Mouse (Mus musculus) forebrain, embryonic 16.5 days (tissue): ENCODE data around the gene Ppp1r11. TPM values are rescaled to one million over a fixed set of nuclear protein-coding genes. Genes with fewer than 3 reads are reported as not detected.

Experiments used
- ATAC-seq: fragments of 200-750 bp; cut with Nextera tagmentation; 2 replicates; pipeline ENCODE4 v1.8.0; 2017; ENCODE audit warnings: mild to moderate bottlenecking, moderate library complexity
- H3K27ac ChIP-seq: fragments of 300-500 bp; sonication (generic); 2 replicates; pipeline ENCODE4 v1.5.1; 2014; ENCODE audit warnings: low read length, control low read depth
- H3K27me3 ChIP-seq: fragments of 300-500 bp; sonication (generic); replicated peaks from 2 replicates; pipeline ENCODE4 v1.6.1; 2014; ENCODE audit warnings: low read length; ENCODE audit not compliant: control insufficient read depth, insufficient read depth
- H3K36me3 ChIP-seq: fragments of 300-500 bp; sonication (generic); 2 replicates; pipeline ENCODE4 v1.6.1; 2014; ENCODE audit not compliant: control insufficient read depth, insufficient read depth
- H3K4me1 ChIP-seq: fragments of 300-500 bp; sonication (generic); replicated peaks from 2 replicates; pipeline ENCODE4 v1.6.1; 2014; ENCODE audit warnings: low read length; ENCODE audit not compliant: control insufficient read depth, insufficient read depth
- H3K4me2 ChIP-seq: fragments of 300-500 bp; sonication (generic); 2 replicates; pipeline ENCODE4 v1.6.1; 2014; ENCODE audit warnings: mild to moderate bottlenecking, low read length, control low read depth
- H3K4me3 ChIP-seq: fragments of 300-500 bp; sonication (generic); replicated peaks from 2 replicates; pipeline ENCODE4 v1.5.1; 2014; ENCODE audit warnings: mild to moderate bottlenecking, low read length, control low read depth
- H3K9ac ChIP-seq: fragments of 300-500 bp; sonication (generic); replicated peaks from 2 replicates; pipeline ENCODE4 v1.6.1; 2014; ENCODE audit warnings: low read depth, low read length, control low read depth
- H3K9me3 ChIP-seq: fragments of 300-500 bp; sonication (generic); 2 replicates; pipeline ENCODE4 v1.6.1; 2016; ENCODE audit warnings: low read length; ENCODE audit not compliant: control insufficient read depth
- WGBS: fragments of 180-500 bp; shearing (Covaris S2); extraction: QIAGEN DNeasy Blood & Tissue Kit; methylation state at CpG from one replicate; pipeline ENCODE4 v1.1.7; 2014; 5-methylcytosine and 5-hydroxymethylcytosine counted together
- polyA plus RNA-seq: library from polyadenylated mRNA; unstranded; fragments of >200 nt; fragmentation: Nextera tagmentation; extraction: Ambion mirVana; gene quantifications from 2 replicates; pipeline ENCODE4 v1.2.1, GENCODE M21; 2015

Gene Ppp1r11
- polyA plus RNA-seq, result 143 and 146 TPM in 2 replicates

DNA sequence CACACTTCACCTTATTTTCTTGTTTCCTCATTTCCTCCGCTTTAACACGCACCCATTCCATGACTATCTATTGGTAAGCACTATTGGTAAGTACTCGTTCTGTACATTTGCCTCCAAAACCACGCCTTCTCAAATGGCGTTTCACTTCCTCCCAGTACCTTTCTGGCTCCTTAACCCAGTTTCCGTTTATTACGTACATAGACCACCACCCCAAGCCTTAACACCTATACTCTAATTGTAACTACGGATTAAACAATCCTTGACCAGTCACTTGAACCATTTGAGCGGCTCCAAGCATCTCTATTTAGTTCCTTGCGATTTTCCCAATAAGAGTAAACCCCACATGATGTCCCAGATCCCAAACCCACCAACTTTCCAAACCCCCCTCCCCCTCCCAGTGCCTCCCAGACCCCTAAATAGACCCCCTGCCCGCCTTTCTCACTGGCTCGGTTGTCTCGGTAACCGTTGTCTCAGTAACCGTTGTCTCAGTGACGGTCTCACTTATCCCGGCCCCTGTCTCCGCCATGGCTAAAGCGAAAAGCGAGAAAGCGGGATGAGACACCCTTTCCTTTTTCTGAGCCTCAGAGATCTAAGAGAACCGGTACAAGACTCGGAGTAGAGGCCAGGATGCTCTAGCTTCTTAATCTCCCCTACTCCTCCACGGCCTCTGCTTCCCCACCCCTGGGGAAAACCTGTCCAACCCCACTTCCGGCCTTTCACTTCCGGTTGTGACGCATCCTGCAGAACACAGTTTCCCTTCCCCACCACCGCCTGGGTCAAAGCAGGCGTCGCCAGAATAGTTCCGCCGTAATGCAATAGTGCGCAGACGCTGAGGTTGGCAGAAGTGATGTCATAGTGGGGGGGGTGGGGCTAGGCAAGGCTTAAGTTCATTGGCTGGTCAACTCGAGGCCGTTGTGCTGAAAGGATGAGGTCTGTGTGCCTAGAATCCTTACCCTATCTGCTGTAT, at the start of gene Ppp1r11:
Gene Ppp1r11 (minus strand): TSS at position 761 of the 967 bp plus-strand sequence.
- Histone ChIP-seq H3K9me3 (no peaks in the 10 kb centered on the region), H3K4me2 (peak within 1 kb of the TSS; percentile 93), H3K4me3 (peak within 1 kb of the TSS; percentile 58), H3K9ac (peak within 1 kb of the TSS; percentile 63), H3K27me3 (no peaks in the 10 kb centered on the region), H3K36me3 (peaks cover 15% of the 10 kb centered on the region; the same call in 1 of the 2 replicates), H3K27ac (peak within 1 kb of the TSS; percentile 88), H3K4me1 (peaks cover 21% of the 10 kb centered on the region)
- peak; percentile 96 for ATAC-seq
- 2% methylated on average over 36 of the region's 36 CpGs for WGBS

DNA sequence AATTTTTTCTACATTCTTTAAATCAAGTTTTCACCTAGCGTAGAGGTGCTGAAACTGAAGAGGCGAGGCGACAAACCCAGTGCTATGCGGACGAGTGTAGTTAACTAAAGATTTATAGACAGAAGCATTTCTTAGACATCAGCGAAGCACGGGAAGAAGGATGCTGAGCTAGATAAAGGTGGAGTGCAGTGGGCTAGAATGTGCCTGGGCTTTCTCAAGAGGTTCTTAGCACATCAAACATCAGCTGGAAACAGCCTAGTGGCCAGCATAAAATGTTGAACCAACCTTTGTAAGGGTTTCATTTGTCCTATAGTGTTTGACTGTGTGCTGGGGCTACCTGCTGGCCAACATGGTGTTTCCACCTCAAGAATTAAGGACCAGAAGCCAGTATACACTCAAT, 49.3 kb upstream of the Ppp1r11 start, which contains the start of gene Zfp57:
Gene Zfp57 (plus strand): TSS at position 301 of the 400 bp plus-strand sequence.
- 95% methylated on average over 7 of the region's 7 CpGs for WGBS
- Histone ChIP-seq H3K9ac (no peak within 1 kb of the TSS), H3K9me3 (no peaks in the 10 kb centered on the region), H3K4me2 (peak within 1 kb of the TSS; percentile 54), H3K27ac (no peak within 1 kb of the TSS), H3K4me1 (peaks cover 14% of the 10 kb centered on the region), H3K36me3 (peaks cover 4% of the 10 kb centered on the region; the same call in 1 of the 2 replicates), H3K4me3 (peak within 1 kb of the TSS; percentile 56; the same call in 1 of the 2 replicates), H3K27me3 (no peaks in the 10 kb centered on the region)
- ATAC-seq, result no peak

DNA sequence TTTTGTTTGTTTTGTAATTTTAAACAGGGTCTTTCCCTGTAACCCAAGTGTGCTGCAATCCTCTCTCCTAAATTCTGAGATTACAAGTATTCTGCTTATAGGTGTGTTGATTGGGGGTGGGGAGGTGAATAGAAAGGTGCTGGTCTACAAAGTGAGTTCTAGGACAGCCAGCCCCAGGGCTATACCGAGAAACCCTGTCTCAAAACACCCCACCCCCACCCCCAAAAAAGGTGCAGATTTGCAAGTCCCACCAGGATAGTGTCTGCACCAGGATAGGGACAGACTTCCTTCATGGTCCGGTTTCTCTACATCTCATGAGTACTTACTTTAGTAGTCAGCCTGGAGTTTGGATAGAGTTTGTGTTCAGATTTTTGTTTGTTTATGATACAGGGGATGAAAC, 46.9 kb upstream of the Ppp1r11 start:
- H3K9me3 ChIP-seq, result no peaks in the 10 kb centered on the region
- H3K36me3 ChIP-seq, result no peaks in the 10 kb centered on the region
- 73% methylated on average over 2 of the region's 2 CpGs for WGBS
- no peak overlapping the region for H3K4me3 ChIP-seq
- no peak overlapping the region for H3K9ac ChIP-seq
- no peak overlapping the region for H3K27ac ChIP-seq
- no peak overlapping the region for H3K4me2 ChIP-seq
- H3K4me1 ChIP-seq, result no peaks in the 10 kb centered on the region
- ATAC-seq, result no peak
- no peaks in the 10 kb centered on the region for H3K27me3 ChIP-seq

DNA sequence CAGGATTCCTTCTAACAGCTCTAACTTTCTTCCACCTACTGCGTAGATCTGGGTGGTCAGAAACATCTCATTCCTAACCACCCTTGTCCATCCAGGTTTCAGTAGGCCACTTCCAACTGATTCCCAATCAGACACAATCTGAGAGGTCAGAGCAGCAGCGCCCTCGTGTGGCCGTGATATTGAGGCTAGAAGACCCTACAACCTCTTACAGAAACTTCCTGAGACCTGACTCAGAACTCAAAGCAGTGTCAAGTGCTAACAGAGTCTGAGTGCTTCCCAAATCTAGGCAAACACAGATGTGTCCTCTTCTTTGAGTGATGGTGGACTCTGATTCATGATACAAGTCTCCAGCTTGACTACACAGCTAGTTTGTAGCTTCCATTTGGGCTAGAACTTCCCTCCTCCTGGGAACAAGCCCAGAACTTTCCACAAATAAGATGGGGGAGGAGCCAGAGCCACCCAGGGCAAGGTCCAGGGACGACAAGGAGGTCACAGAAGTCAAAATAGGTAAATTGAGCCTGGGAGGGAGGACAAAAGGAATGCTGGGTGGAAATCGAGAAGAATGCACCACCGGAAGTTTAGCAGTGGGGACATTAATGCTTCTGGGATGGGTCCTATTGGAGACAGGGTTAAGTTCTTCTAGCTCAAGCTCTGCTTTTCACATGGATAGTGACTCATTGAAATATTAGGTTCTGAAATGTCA, 45.6 kb upstream of the Ppp1r11 start:
- no peak for ATAC-seq
- no peaks in the 10 kb centered on the region for H3K4me1 ChIP-seq

DNA sequence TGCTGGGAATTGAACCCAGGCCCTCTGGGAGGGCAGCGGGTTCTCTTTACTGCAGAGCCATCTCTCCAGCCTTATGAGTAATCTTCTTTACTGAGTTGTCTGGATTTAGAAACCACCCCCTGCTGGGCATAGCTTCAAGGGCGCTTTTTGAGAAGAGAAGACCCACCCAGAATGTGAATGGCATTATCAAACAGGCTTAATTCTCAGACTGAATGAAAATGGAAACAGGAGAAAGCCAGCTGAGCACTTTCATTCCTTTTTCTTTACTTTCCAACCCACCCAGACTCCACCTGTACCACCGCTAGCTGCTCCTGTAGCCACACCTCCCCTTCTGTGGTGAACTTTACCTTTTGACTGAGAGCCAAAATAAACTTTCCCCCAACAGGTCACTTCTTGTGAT, 43.9 kb upstream of the Ppp1r11 start:
- ATAC-seq, result no peak
- H3K27ac ChIP-seq, result no peak overlapping the region

More for the DNA sequence above, 45.6 kb upstream of the Ppp1r11 start:
- 29% methylated on average over 7 of the region's 7 CpGs for WGBS
- H3K4me3 ChIP-seq, result no peak overlapping the region
- H3K4me2 ChIP-seq, result no peak overlapping the region
- no peak overlapping the region for H3K27ac ChIP-seq
- no peaks in the 10 kb centered on the region for H3K36me3 ChIP-seq
- no peaks in the 10 kb centered on the region for H3K9me3 ChIP-seq
- no peaks in the 10 kb centered on the region for H3K27me3 ChIP-seq
- H3K9ac ChIP-seq, result no peak overlapping the region

GRCm38 (mm10) chr17:36994528-36994927, 43.0 kb upstream of the Ppp1r11 start:
- no peak overlapping the region for H3K27ac ChIP-seq
- H3K4me2 ChIP-seq, result no peak overlapping the region
- WGBS, result 95% methylated on average over 2 of the region's 2 CpGs
- H3K9me3 ChIP-seq, result no peaks in the 10 kb centered on the region
- H3K9ac ChIP-seq, result no peak overlapping the region
- H3K4me1 ChIP-seq, result no peaks in the 10 kb centered on the region
- peaks cover 2% of the 10 kb centered on the region; the same call in 1 of the 2 replicates for H3K27me3 ChIP-seq
- H3K4me3 ChIP-seq, result no peak overlapping the region
- no peak for ATAC-seq
- no peaks in the 10 kb centered on the region for H3K36me3 ChIP-seq

More for the DNA sequence above, 43.9 kb upstream of the Ppp1r11 start:
- no peak overlapping the region for H3K9ac ChIP-seq
- no peak overlapping the region for H3K4me2 ChIP-seq
- no peaks in the 10 kb centered on the region for H3K36me3 ChIP-seq
- 49% methylated on average over 3 of the region's 3 CpGs for WGBS
- H3K27me3 ChIP-seq, result no peaks in the 10 kb centered on the region
- H3K4me3 ChIP-seq, result no peak overlapping the region
- H3K4me1 ChIP-seq, result no peaks in the 10 kb centered on the region
- H3K9me3 ChIP-seq, result no peaks in the 10 kb centered on the region

DNA sequence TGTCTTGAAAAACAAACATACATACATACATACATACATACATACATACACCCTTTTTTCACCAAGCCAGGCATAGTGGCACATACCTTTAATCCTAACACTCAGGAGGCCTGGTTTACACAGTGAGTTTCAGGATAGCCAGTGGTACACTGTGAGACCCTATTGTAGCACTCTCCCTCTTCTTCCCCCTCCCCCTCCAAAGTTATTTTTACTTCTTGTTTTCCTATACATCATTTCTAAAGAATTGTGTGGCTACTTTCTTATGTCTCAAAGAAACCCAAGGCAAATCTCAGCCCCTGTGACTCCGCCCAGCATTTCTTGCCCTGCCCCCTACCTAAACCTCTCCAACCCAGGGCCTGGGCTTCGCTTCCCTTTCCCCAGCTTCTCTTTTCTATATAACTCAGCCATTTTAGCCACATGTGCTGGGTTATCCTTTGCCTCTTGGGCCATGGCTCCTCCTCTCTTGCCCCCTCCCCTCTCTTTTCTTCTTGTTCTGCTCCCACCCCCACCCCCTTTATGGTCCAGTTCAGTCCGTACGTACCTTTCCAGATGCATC, 42.3 kb upstream of the Ppp1r11 start:
- no peak overlapping the region for H3K4me3 ChIP-seq
- H3K9ac ChIP-seq, result no peak overlapping the region
- no peaks in the 10 kb centered on the region for H3K36me3 ChIP-seq
- H3K4me1 ChIP-seq, result no peaks in the 10 kb centered on the region
- H3K27ac ChIP-seq, result no peak overlapping the region
- H3K27me3 ChIP-seq, result peaks cover 8% of the 10 kb centered on the region
- ATAC-seq, result no peak
- 89% methylated on average over 4 of the region's 4 CpGs for WGBS
- H3K9me3 ChIP-seq, result no peaks in the 10 kb centered on the region
- H3K4me2 ChIP-seq, result no peak overlapping the region

DNA sequence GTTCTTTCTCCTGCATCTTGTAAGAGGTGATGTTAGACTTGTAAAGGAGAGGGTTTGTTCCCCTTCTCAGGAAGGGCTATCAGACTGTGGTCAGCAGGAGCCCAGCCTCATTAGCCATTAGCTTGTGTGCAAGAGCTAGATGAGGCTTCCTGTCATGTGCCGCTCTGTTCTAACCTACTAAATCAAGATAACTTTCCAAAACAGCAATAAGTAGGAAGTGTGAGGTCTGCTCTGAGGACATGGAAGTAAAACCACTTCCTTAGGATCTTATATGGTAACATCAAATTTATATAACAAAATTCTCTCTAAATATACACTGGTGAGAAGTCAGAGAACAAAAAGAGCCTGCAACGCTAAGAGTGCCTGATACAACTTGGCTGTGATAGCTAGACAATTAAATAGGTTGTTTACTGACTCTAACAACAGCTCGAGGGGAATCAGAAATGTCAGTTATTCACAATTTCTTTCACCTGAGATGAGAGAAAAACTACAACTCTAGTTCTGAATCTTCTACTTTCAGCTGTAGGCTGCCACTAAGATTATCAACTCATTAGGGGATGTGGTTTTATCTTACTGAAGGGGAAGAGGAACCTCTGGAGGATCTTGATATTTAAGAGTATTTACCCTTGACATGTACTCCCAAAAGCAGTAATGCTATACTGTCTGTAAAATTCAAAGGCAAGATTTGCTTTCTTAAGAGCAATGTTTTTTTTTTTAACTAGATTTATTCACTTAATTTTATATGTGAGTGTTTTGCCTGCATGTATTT, 41.0 kb upstream of the Ppp1r11 start:
- Histone ChIP-seq H3K4me2 (no peak overlapping the region), H3K27ac (no peak overlapping the region), H3K4me1 (no peaks in the 10 kb centered on the region), H3K9me3 (no peaks in the 10 kb centered on the region), H3K4me3 (no peak overlapping the region), H3K27me3 (peaks cover 16% of the 10 kb centered on the region), H3K9ac (no peak overlapping the region), H3K36me3 (no peaks in the 10 kb centered on the region)
- 78% methylated on average over 3 of the region's 3 CpGs for WGBS
- ATAC-seq, result no peak
